Mouse (Mus musculus) left cerebral cortex, postnatal 36 days (tissue): Measurements from ENCODE around the gene Vmn2r56. TPM values are rescaled to one million over a fixed set of nuclear protein-coding genes. Genes with fewer than 3 reads are reported as not detected.
"Not testable (repeated sequence)": the region's sequence is repeated elsewhere in the genome, so short reads cannot be mapped to it uniquely, and the experiment has no call there.

Experiments
- DNase-seq, 2 experiments: peaks; one replicate each; pipeline ENCODE4 v3.0.0; 2021 to 2022; ENCODE audit warnings: low spot score in 2 of 2, mixed read lengths in 1 of 2
- intact Hi-C: fragments of 180-260 bp; cut with DNase I; formaldehyde crosslinking; loops from one replicate; pipeline ENCODE4 v1.15.1; 2025
- total RNA-seq, 2 experiments: library from RNA; stranded (reverse); gene quantifications; 2 replicates each; pipeline ENCODE4 v1.2.3; 2021

The Vmn2r56 gene
- total RNA-seq = under 1 TPM in 1 of 2 experiments, not detected in 1; 0.05 TPM

- intact Hi-C loops = no loop called here
- DNase-seq = no peak
These were observed at the start of gene Vmn2r56 for GRCm38 (mm10) chr7:12734904-12735303. TSS of gene Vmn2r56 (minus strand) at chr7:12735004.

- peak; percentile 84 to 87 for DNase-seq
These were observed 45.5 kb upstream of the Vmn2r56 start for GRCm38 (mm10) chr7:12780151-12780830.

GRCm38 (mm10) chr7:12779782-12780150 is 45.0 kb upstream of the Vmn2r56 start:
- no peak for DNase-seq
- intact Hi-C loops = loop anchor here (1.0 to 5.0 kb wide), 2 partner anchors 24 to 38 kb away; partner anchors contain the start of genes Zfp329 and Zscan18

More at GRCm38 (mm10) chr7:12780151-12780830, 45.5 kb upstream of the Vmn2r56 start:
- intact Hi-C loops = loop anchor here (1.0 to 5.0 kb wide), 2 partner anchors 23 to 37 kb away; partner anchors contain the start of genes Zfp329 and Zscan18

DNA sequence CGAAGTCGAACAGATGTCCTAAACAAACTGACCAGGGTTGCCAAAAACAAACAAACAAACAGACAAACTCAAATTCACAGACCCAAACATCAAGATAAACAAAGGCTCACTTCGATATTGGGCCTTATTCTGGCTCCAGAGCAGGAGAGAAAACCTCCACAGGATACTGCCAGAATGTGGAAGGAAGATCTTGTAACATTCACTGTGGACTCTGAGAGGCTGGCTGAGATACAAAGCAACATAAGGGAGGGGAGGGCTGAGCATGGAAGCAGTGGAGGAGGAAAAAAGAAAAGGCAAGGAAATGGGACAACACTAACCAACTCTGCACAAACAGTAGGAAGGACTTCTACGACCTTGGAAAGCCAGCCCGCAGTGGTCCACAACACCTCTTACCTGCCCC is 44.3 kb upstream of the Vmn2r56 start:
- intact Hi-C loops = no loop called here
- peak in 1 of 2 experiments; percentile 8 for DNase-seq

DNA sequence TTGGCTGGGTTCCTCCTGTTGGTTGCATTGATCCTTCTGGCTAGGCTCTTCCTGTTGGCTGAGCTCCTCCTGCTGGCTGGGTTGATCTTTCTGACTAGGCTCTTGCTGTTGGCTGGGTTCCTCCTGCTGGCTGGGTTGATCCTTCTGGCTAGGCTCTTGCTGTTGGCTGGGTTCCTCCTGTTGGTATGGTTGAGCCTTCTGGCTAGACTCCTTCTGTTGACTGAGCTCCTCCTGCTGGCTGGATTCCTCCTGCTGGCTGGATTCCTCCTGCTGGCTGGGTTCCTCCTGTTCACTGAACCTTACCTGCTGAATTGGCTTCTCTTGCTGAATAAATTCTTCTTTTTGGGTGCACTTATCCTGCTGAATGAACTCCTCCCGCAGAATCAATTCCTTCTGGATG is 39.8 kb upstream of the Vmn2r56 start:
- intact Hi-C loops = no loop called here
- DNase-seq = peak; percentile 38 to 56

DNA sequence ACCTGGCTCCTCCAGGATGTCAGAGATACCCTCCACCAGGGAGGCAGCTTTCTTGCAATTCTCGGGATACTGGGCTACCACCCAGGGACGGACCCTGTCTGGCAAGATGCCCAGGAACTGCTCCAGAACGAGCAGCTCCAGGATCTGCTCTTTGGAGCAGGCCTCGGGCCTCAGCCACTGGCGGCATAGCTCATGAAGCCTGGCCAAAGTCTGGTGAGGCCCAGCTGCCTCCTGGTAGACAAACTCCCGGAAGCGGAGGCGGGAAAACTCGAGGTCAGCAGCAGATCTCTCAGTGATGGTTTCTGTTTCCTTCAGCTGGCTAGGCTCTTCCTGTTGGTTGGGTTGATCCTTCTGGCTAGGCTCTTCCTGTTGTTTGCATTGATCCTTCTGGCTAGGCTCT is 39.3 kb upstream of the Vmn2r56 start:
- intact Hi-C loops = no loop called here
- DNase-seq = no peak

DNA sequence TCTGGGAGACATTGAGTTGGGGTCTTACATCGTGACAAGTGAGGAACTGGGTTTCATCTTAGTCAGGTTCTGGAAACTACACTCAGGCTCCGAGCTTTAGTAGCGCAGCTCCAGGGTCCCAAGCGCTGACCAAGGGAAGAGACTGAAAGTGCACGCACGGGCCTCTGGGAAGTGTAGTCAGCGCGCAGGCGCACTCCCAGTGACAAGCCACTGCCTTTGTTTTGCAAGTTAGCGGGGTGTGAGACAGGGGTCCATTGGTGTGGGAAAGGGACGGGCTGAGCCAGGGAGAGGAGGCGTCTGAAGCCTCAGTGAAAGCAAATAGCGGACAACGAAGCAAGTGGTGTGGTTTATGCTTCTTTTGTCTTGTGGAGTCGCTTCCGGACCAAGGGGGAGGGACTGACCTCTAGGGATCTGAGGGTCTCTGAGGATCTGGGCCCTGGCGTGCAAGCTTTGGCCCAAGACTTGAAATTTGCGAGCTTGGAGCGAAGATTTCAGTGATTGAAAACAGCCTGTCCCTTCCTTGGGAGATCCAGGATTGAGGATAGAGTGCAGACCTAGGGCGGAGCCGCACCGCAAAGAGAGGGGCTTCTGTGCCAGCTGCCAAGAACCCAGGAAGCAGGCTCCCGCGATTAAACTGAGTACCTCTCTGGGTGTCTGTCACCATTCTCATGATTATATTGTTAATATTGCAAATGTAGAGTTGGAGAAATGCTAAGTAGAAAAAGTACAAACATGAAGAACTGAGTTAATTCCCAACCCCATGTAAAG is 14.8 kb upstream of the Vmn2r56 start:
- intact Hi-C loops = no loop called here
- DNase-seq = no peak

DNA sequence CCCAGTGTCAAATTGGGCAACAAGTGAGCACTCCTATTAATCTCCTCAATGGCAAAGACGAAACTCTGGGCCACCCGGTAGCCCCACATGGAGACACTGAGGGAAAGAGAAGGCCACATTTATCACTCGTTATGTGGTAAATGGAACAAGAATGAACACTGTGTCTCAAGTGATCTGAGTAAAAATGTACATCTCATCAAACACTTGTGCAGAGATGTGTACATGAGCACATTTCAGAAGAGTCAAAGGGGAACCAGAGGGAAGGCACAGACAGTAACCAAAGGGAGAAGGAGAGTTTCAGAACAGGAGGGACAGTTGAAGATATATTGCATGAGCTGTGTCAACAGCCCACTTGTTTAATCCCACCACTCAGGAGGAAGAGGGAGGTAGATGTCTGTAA is 49.9 kb downstream of the Vmn2r56 start, which contains the start of gene Vmn2r55:
Vmn2r55 (minus strand) TSS at position 101 of the 400 bp plus-strand sequence.
- DNase-seq, intact Hi-C loops: not testable (repeated sequence)

GRCm38 (mm10) chr7:12640219-12640618 is 94.6 kb downstream of the Vmn2r56 start, which contains the start of gene Vmn2r54:
TSS of gene Vmn2r54 (minus strand) at chr7:12640319.
- intact Hi-C loops, DNase-seq: not testable (repeated sequence)

Other genes with a start within 250 kb of the Vmn2r56 start
- not detected for gene 2900092C05Rik, start 222.5 kb downstream of the Vmn2r56 start, total RNA-seq
- gene Vmn2r53, start 126.2 kb downstream of the Vmn2r56 start, total RNA-seq = under 1 TPM; 0.02 to 0.11 TPM
- not detected for gene Vmn2r54, start 94.7 kb downstream of the Vmn2r56 start, total RNA-seq
- not detected for gene Vmn2r55, start 50.0 kb downstream of the Vmn2r56 start, total RNA-seq
- 10 to 100 TPM; 14.8 to 22.0 TPM for gene Zscan18, start 68.6 kb upstream of the Vmn2r56 start, total RNA-seq
- 10 to 100 TPM; 17.3 to 24.7 TPM for gene Zfp329, start 83.9 kb upstream of the Vmn2r56 start, total RNA-seq
- gene Zfp110, start 99.8 kb upstream of the Vmn2r56 start, total RNA-seq = 10 to 100 TPM; 13.0 to 15.8 TPM
- gene Zfp128, start 146.2 kb upstream of the Vmn2r56 start, total RNA-seq = 1 to 10 TPM; 7.0 to 7.6 TPM
- gene Zscan22, start 162.8 kb upstream of the Vmn2r56 start, total RNA-seq = 10 to 100 TPM; 12.2 to 15.5 TPM
- 100 to 1,000 TPM; 335 to 413 TPM for gene Rps5, start 187.3 kb upstream of the Vmn2r56 start, total RNA-seq
- under 1 TPM; 0.86 to 0.99 TPM for gene Rnf225, start 192.4 kb upstream of the Vmn2r56 start, total RNA-seq
- 10 to 100 TPM in 1 of 2 experiments, 1 to 10 TPM in 1; 9.4 to 11.7 TPM for gene Zfp324, start 230.8 kb upstream of the Vmn2r56 start, total RNA-seq
- 1 to 10 TPM; 6.7 to 9.7 TPM for gene Zfp446, start 242.8 kb upstream of the Vmn2r56 start, total RNA-seq